Mouse (Mus musculus) urinary bladder, adult 2 months (tissue): ENCODE data around the gene Ppp1r27. TPM values are rescaled to one million over a fixed set of nuclear protein-coding genes. Genes with fewer than 3 reads are reported as not detected.
"Not testable (repeated sequence)": the region's sequence is repeated elsewhere in the genome, so short reads cannot be mapped to it uniquely, and the experiment has no call there.

Experiments used
- DNase-seq: peaks from one replicate; pipeline ENCODE4 v3.0.0; 2022; ENCODE audit warnings: low spot score
- polyA plus RNA-seq: library from polyadenylated mRNA; depleted of rRNA; stranded (reverse); fragments of >200 nt; gene quantifications from 2 replicates; pipeline ENCODE4 v1.2.3, GENCODE M21; 2012; rRNA removed

Ppp1r27 gene
- not detected in 2 replicates for polyA plus RNA-seq

- DNase-seq: no peak
Measured at GRCm38 (mm10) chr11:120550810-120551440, at the start of gene Ppp1r27. Ppp1r27 (minus strand) TSS chr11:120551132.

GRCm38 (mm10) chr11:120600716-120601115 is 49.8 kb upstream of the Ppp1r27 start:
- no peak for DNase-seq

GRCm38 (mm10) chr11:120598990-120599549 is 48.1 kb upstream of the Ppp1r27 start:
- DNase-seq: no peak

- DNase-seq: peak; percentile 89
Measured at GRCm38 (mm10) chr11:120598283-120598989, 47.5 kb upstream of the Ppp1r27 start, which contains the start of the genes Alyref and Anapc11. Alyref (minus strand) TSS chr11:120598365. Anapc11 (plus strand) TSS chr11:120598421.

GRCm38 (mm10) chr11:120597240-120598235 is 46.6 kb upstream of the Ppp1r27 start:
- no peak for DNase-seq

GRCm38 (mm10) chr11:120588531-120588930 is 37.6 kb upstream of the Ppp1r27 start:
- no peak for DNase-seq

- DNase-seq: no peak
Measured at GRCm38 (mm10) chr11:120583937-120584336, 33.0 kb upstream of the Ppp1r27 start.

- not testable (repeated sequence) for DNase-seq
Measured at GRCm38 (mm10) chr11:120582982-120583293, 32.0 kb upstream of the Ppp1r27 start.

- DNase-seq: no peak
Measured at GRCm38 (mm10) chr11:120582268-120582981, 31.5 kb upstream of the Ppp1r27 start.

GRCm38 (mm10) chr11:120581490-120582267 is 30.7 kb upstream of the Ppp1r27 start, which contains the start of gene Arhgdia:
Arhgdia (minus strand) TSS chr11:120581624.
- DNase-seq: peak; percentile 93

GRCm38 (mm10) chr11:120580871-120581331 is 30.0 kb upstream of the Ppp1r27 start:
- peak; percentile 50 for DNase-seq

GRCm38 (mm10) chr11:120580190-120580589 is 29.3 kb upstream of the Ppp1r27 start:
- DNase-seq: no peak

- DNase-seq: peak; percentile 53
Measured at GRCm38 (mm10) chr11:120579316-120580107, 28.6 kb upstream of the Ppp1r27 start.

- DNase-seq: no peak
Measured at GRCm38 (mm10) chr11:120578694-120579243, 27.8 kb upstream of the Ppp1r27 start.

GRCm38 (mm10) chr11:120578024-120578693 is 27.2 kb upstream of the Ppp1r27 start:
- DNase-seq: no peak

- DNase-seq: no peak
Measured at GRCm38 (mm10) chr11:120577211-120578023, 26.5 kb upstream of the Ppp1r27 start.

GRCm38 (mm10) chr11:120576365-120576981 is 25.5 kb upstream of the Ppp1r27 start:
- DNase-seq: no peak
